Mouse (Mus musculus) E14TG2a.4 (cell line): ENCODE results near the gene Pdzph1.

Experiments used
- CTCF ChIP-seq: conservative IDR thresholded peaks from 2 replicates; pipeline ENCODE4 v1.5.1; 2014; ENCODE audit warnings: low read length
- NANOG ChIP-seq: IDR thresholded peaks from 2 replicates; pipeline ENCODE4 v1.6.1; 2014; ENCODE audit warnings: borderline replicate concordance, low read length, mixed read lengths
- POU5F1 ChIP-seq: IDR thresholded peaks from 2 replicates; pipeline ENCODE4 v1.6.1; 2014; ENCODE audit warnings: low read length, borderline replicate concordance

DNA sequence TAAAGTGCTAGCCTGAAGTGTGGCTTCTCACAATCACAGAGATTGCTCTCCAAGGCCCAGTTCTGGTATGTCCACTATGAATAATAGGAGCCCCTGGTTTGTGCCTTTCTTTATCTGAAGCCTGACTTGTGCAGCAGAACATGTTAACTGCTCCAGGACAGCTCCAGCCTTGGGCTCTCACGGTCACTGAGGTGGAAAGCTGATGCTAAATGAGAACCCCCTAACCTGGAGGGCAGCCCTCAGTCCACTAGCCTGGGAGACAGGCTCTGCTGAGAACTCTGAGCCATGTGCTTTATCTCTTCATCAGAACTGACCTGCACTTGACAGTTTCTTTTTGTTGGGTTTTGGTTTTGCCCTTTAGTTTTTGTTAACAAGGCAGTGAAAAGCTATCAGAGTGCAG, 106.8 kb downstream of the Pdzph1 start:
- TF ChIP-seq CTCF (no peak), POU5F1 (no peak), NANOG (no peak)
